Comparison of ENCODE assay signal across 14 mouse cellular contexts in the genomic region with DNA sequence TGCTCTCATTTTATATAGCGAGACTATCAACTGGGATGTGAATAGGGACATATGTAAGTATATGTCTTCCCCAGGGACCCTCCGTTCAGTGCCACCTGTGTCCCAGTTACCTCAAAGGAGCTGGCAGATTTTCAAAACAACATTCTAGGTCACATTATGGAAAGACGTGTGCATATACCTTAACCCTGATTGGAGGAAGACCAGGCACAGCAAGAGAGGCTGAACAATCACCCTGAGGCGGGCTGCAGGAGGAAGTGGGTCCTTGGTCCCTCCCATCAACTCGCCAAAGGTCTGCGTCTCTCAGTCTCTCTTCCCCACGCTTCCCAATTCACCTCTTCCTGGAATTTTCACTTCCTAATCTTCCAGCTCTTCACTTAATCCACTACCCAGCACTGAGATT. TPM values are rescaled to one million over a fixed set of nuclear protein-coding genes. Genes with fewer than 3 reads are reported as not detected.
A peak's percentile ranks its signal among the peaks of the same experiment; 100 is the strongest.
DNase-seq lines count a peak whose midpoint lies in the region; ATAC-seq and TF ChIP-seq lines count a peak whose summit lies in the region.
"Had no signal": no experiment of that assay in that cellular context is flagged by ENCODE, and none has a peak within 500 bp of the region (broad histone marks: within the 10 kb centered on the region; RNA-seq: fewer than 3 reads in every experiment).

No protein-coding gene starts in this region.

- H3K9me3 ChIP-seq in CH12.LX (replicated peaks; ENCODE audit: low read length) = no peaks in the 10 kb centered on the region
- H3K9me3 ChIP-seq: forebrain, embryonic 10.5 days had no signal

- TF ChIP-seq EP300 in CH12.LX (IDR thresholded peaks at IDR 0.05; ENCODE audit: low read length) = no peak

- dilution Hi-C loops in CH12.LX (cut with MboI; ENCODE audit: extremely low pct_ligation_motif_present, extremely low pct_unique_long_range_greater_than_20kb, low sequenced_read_pairs) = no loop called here

- H3K4me2 ChIP-seq in CH12.LX (ENCODE audit: insufficient read depth, low read depth, poor library complexity, severe bottlenecking) = peak overlapping the region; percentile 75

- H3K9ac ChIP-seq in CH12.LX (ENCODE audit: insufficient read depth, low read depth) = peak overlapping the region; percentile 31; the same call in 1 of the 2 replicates

- peaks cover 6 to 31% of the 10 kb centered on the region in 2 experiments for H3K36me3 ChIP-seq in CH12.LX (replicated peaks in 1 of 2; ENCODE audit: control insufficient read depth in 1 of 2, insufficient read depth in 1 of 2, low read length in 1 of 2)
- H3K36me3 ChIP-seq: forebrain, embryonic 10.5 days had no signal

- ATAC-seq in inflammation-experienced regulatory T-cells, adult 6 months = peak; percentile 27

- peak overlapping the region; percentile 63 for H3K27ac ChIP-seq in CH12.LX (ENCODE audit: insufficient read depth, low read depth)
- H3K27ac ChIP-seq: liver, embryonic 14.5 days had no signal

- DNase-seq in CD4-positive, CD25-positive, alpha-beta regulatory T cell, adult 2 months (ENCODE audit: low read depth, low spot score) = peak; percentile 80
- no peak for DNase-seq in CH12.LX (ENCODE audit: extremely low read depth)
- DNase-seq in thymus, postnatal 0 days (ENCODE audit: low spot score) = peak; percentile 85
- DNase-seq in heart, postnatal 4 days = no peak
- no peak for DNase-seq in layer of hippocampus, postnatal 10 days (ENCODE audit: low spot score in 2 of 2)
- no peak for DNase-seq in gastrocnemius, postnatal 14 days
- DNase-seq: adrenal gland, adult 2 months; cerebellum, adult 9-11 months; kidney, adult 11 months; kidney, postnatal 36 days had no signal

- peak overlapping the region in 1 of 3 experiments; percentile 3 for H3K4me3 ChIP-seq in CH12.LX (replicated peaks in 1 of 3; ENCODE audit: low read depth in 2 of 3, low read length in 2 of 3, poor library complexity in 1 of 3)

- H3K79me2 ChIP-seq in CH12.LX (replicated peaks; ENCODE audit: control insufficient read depth, extremely low read depth, insufficient read depth, poor library complexity, severe bottlenecking) = peaks cover 84% of the 10 kb centered on the region

- H3K27me3 ChIP-seq in CH12.LX (replicated peaks) = no peaks in the 10 kb centered on the region

- TF ChIP-seq POLR2A in CH12.LX (IDR thresholded peaks at IDR 0.05; ENCODE audit: low read depth, low read length) = no peak

- TF ChIP-seq CTCF in CH12.LX (conservative IDR thresholded peaks at IDR 0.05 in 1 of 2, IDR thresholded peaks at IDR 0.05 in 1 of 2; ENCODE audit: low read depth in 2 of 2, low read length in 2 of 2) = no peak

- H3K4me1 ChIP-seq in CH12.LX (ENCODE audit: control insufficient read depth in 1 of 2, insufficient read depth in 2 of 2) = peaks cover 32 to 83% of the 10 kb centered on the region in 2 experiments

- no peak for TF ChIP-seq RAD21 in CH12.LX (IDR thresholded peaks at IDR 0.05; ENCODE audit: low read depth, low read length)

- intact Hi-C loops in gastrocnemius, postnatal 14 days (cut with DNase I; ENCODE audit: low total_unique reads) = no loop called here

- in situ Hi-C loops in CH12.LX (cut with MboI; ENCODE audit: low pct_ligation_motif_present, low pct_unique_long_range_greater_than_20kb, low sequenced_read_pairs) = no loop called here

TF ChIP-seq in CH12.LX, 34 proteins besides CTCF, POLR2A, EP300 and RAD21:
- TF ChIP-seq USF2 (conservative IDR thresholded peaks at IDR 0.05; ENCODE audit: low read depth, low read length) (no peak), IRF4 (IDR thresholded peaks at IDR 0.05; ENCODE audit: low read depth, low read length) (no peak), MXI1 (IDR thresholded peaks at IDR 0.05; ENCODE audit: low read depth, low read length) (no peak), CHD2 (IDR thresholded peaks at IDR 0.05; ENCODE audit: low read length) (no peak), ZC3H11A (IDR thresholded peaks at IDR 0.05; ENCODE audit: low read depth, low read length) (no peak), ELF1 (IDR thresholded peaks at IDR 0.05; ENCODE audit: low read depth, low read length) (no peak), USF1 (IDR thresholded peaks at IDR 0.05; ENCODE audit: low read depth, low read length) (no peak), MAX (IDR thresholded peaks at IDR 0.05; ENCODE audit: low read length) (no peak), ZMIZ1 (IDR thresholded peaks at IDR 0.05; ENCODE audit: low read depth, low read length) (no peak), TCF12 (IDR thresholded peaks at IDR 0.05; ENCODE audit: low read depth, low read length) (no peak), ZKSCAN1 (IDR thresholded peaks at IDR 0.05; ENCODE audit: borderline replicate concordance, low read depth, low read length) (no peak), POLR2AphosphoS2 (IDR thresholded peaks at IDR 0.05; ENCODE audit: low read depth, low read length) (no peak), NRF1 (IDR thresholded peaks at IDR 0.05; ENCODE audit: low read depth, low read length) (no peak), MAFK (IDR thresholded peaks at IDR 0.05; ENCODE audit: insufficient replicate concordance, low read length) (no peak), NELFE (IDR thresholded peaks at IDR 0.05; ENCODE audit: low read depth, low read length) (no peak), E2F4 (IDR thresholded peaks at IDR 0.05; ENCODE audit: insufficient replicate concordance, low read depth, low read length) (no peak), TBP (conservative IDR thresholded peaks at IDR 0.05; ENCODE audit: low read depth, low read length) (no peak), ETS1 (conservative IDR thresholded peaks at IDR 0.05; ENCODE audit: low read depth, low read length) (no peak), SIN3A (IDR thresholded peaks at IDR 0.05; ENCODE audit: low read length) (no peak), MYC (IDR thresholded peaks at IDR 0.05; ENCODE audit: low read depth, low read length) (no peak)

RNA-seq across cellular contexts. Expression of gene Tnip1, which starts 5.8 kb away (rescaled TPM):
- 67.8 and 76.2 TPM in 2 replicates for total RNA-seq in CH12.LX (2012; rRNA removed)
- total RNA-seq in CH12.LX (2014; rRNA removed) = 34.9 and 36.1 TPM in 2 replicates
- polyA plus RNA-seq in CH12.LX (2012; ENCODE audit: insufficient read length, low read depth) = 134 and 137 TPM in 2 replicates
- 100 to 1,000 TPM in 2 of 3 experiments, 10 to 100 TPM in 1; 64.4 to 113 (median 110) TPM for polyA plus RNA-seq in inflammation-experienced regulatory T-cells, adult 6 months (2017; shearing (Covaris generic))
- 40.6 and 40.8 TPM in 2 replicates for polyA plus RNA-seq in thymus, postnatal 0 days (2015; fragmentation: Nextera tagmentation; extraction: Ambion mirVana)
- total RNA-seq in heart, postnatal 4 days (2021) = 10 to 100 TPM; 29.5 to 33.7 TPM
- total RNA-seq in layer of hippocampus, postnatal 10 days (2021) = 10 to 100 TPM; 29.0 to 32.2 TPM
- total RNA-seq in gastrocnemius, postnatal 14 days (2021) = 10 to 100 TPM; 28.8 to 31.1 TPM

RNA-seq across cellular contexts. Expression of gene Gpx3, which starts 54.7 kb away (rescaled TPM):
- 0.25 TPM in 1 of 2 replicates, not detected in the other for total RNA-seq in CH12.LX (2012; rRNA removed)
- total RNA-seq in CH12.LX (2014; rRNA removed) = not detected in 2 replicates
- polyA plus RNA-seq in CH12.LX (2012; ENCODE audit: insufficient read length, low read depth) = 0.63 and 0.90 TPM in 2 replicates
- 1 to 10 TPM in 1 of 3 experiments, under 1 TPM in 2; 0.67 to 1.6 (median 0.85) TPM for polyA plus RNA-seq in inflammation-experienced regulatory T-cells, adult 6 months (2017; shearing (Covaris generic))
- 17.0 and 20.4 TPM in 2 replicates for polyA plus RNA-seq in thymus, postnatal 0 days (2015; fragmentation: Nextera tagmentation; extraction: Ambion mirVana)
- 100 to 1,000 TPM; 153 to 177 TPM for total RNA-seq in heart, postnatal 4 days (2021)
- 1 to 10 TPM; 7.0 to 7.1 TPM for total RNA-seq in layer of hippocampus, postnatal 10 days (2021)
- total RNA-seq in gastrocnemius, postnatal 14 days (2021) = 10 to 100 TPM; 19.0 to 22.6 TPM
- total RNA-seq: hematopoietic stem cell, adult 5-6 weeks had no signal

Comparison
In these comparisons a context has a peak if more than half of its experiments do, and no peak if none do; other contexts are left out.
1. DNase-seq: peak in CD4-positive, CD25-positive, alpha-beta regulatory T cell, adult 2 months (single experiment) and thymus, postnatal 0 days (single experiment); none in CH12.LX (single experiment), heart, postnatal 4 days (single experiment), layer of hippocampus, postnatal 10 days (0 of 2) and gastrocnemius, postnatal 14 days (single experiment).
2. RNA of gene Gpx3, which starts 54.7 kb away (total RNA-seq): 153 to 177 TPM in heart, postnatal 4 days, 19.0 to 22.6 TPM in gastrocnemius, postnatal 14 days and 7.0 to 7.1 TPM in layer of hippocampus, postnatal 10 days; 0.25 TPM in CH12.LX; every median in the first group is over 4 times any median in the second.